Mouse (Mus musculus) embryonic fibroblast, embryonic 13.5 days (primary cell): ENCODE measurements at regions not wholly inside any gene's neighbourhood (a gene's known extent, or its start where the extent isn't known, plus 50 kb on each side); places are given as distances from the start of the nearest gene placed in this dataset.
A peak's percentile ranks its signal among the peaks of the same experiment; 100 is the strongest.

Source experiments
- H3K27ac ChIP-seq: 2 replicates; pipeline ENCODE4 v1.5.1; 2012; ENCODE audit warnings: low read length, control low read depth, inconsistent platforms; ENCODE audit not compliant: insufficient read depth
- H3K4me1 ChIP-seq: 2 replicates; pipeline ENCODE4 v1.6.1; 2011; ENCODE audit warnings: low read length; ENCODE audit not compliant: control insufficient read depth, insufficient read depth
- H3K4me3 ChIP-seq: 2 replicates; pipeline ENCODE4 v1.5.1; 2011; ENCODE audit warnings: mild to moderate bottlenecking, control low read depth, low read length; ENCODE audit not compliant: insufficient read depth
- CTCF ChIP-seq: IDR thresholded peaks from 2 replicates; pipeline ENCODE4 v1.5.1; 2011; ENCODE audit warnings: mild to moderate bottlenecking, control low read depth, low read length, moderate library complexity, borderline replicate concordance; ENCODE audit not compliant: insufficient read depth
- POLR2A ChIP-seq: IDR thresholded peaks from 2 replicates; pipeline ENCODE4 v1.6.1; 2011; ENCODE audit warnings: low read depth, mild to moderate bottlenecking, control low read depth, low read length, moderate library complexity

DNA sequence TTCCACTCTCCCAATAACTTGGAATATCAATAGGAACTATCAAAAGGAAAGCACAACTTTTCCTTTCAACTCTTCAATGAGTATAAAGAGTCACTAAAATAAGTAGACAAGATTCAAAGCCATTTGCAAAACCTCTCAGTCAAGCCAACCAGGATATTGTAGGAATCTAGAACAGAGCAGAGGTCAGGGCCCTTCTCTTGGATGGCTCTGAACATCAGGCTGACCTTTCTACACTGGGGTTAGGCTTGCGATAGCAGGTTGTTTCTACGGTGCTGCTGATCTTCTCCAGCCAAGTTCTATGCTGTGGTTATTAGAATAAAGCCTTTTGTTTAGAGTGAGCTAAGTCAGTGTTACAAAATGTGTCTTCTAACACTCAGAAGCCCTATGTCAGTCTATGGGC is 658.6 kb downstream of the Ofcc1 start:
- H3K4me1 ChIP-seq = no peaks in the 10 kb centered on the region
- no peak for TF ChIP-seq CTCF
- TF ChIP-seq POLR2A = no peak
- H3K4me3 ChIP-seq = no peak overlapping the region
- no peak overlapping the region for H3K27ac ChIP-seq

- no peak for TF ChIP-seq CTCF
- TF ChIP-seq POLR2A = no peak
- no peaks in the 10 kb centered on the region for H3K4me1 ChIP-seq
- no peak overlapping the region for H3K4me3 ChIP-seq
- no peak overlapping the region for H3K27ac ChIP-seq
Observed at GRCm38 (mm10) chr13:39691291-39692024, 669.8 kb downstream of the Ofcc1 start.

- TF ChIP-seq CTCF = no peak
- no peak for TF ChIP-seq POLR2A
- no peak overlapping the region for H3K27ac ChIP-seq
- no peaks in the 10 kb centered on the region for H3K4me1 ChIP-seq
- no peak overlapping the region for H3K4me3 ChIP-seq
Observed at GRCm38 (mm10) chr13:39664548-39664947, 696.7 kb downstream of the Ofcc1 start.

- Histone ChIP-seq H3K27ac (no peak overlapping the region), H3K4me1 (no peaks in the 10 kb centered on the region), H3K4me3 (no peak overlapping the region)
- no peak for TF ChIP-seq POLR2A
- TF ChIP-seq CTCF = no peak
Observed at GRCm38 (mm10) chr13:39649457-39649856, 688.8 kb upstream of the Slc35b3 start.

- no peak for TF ChIP-seq POLR2A
- peak; percentile 70 for TF ChIP-seq CTCF
- H3K4me3 ChIP-seq = no peak overlapping the region
- H3K4me1 ChIP-seq = no peaks in the 10 kb centered on the region
- H3K27ac ChIP-seq = no peak overlapping the region
Observed at GRCm38 (mm10) chr13:39647367-39647766, 686.7 kb upstream of the Slc35b3 start.

DNA sequence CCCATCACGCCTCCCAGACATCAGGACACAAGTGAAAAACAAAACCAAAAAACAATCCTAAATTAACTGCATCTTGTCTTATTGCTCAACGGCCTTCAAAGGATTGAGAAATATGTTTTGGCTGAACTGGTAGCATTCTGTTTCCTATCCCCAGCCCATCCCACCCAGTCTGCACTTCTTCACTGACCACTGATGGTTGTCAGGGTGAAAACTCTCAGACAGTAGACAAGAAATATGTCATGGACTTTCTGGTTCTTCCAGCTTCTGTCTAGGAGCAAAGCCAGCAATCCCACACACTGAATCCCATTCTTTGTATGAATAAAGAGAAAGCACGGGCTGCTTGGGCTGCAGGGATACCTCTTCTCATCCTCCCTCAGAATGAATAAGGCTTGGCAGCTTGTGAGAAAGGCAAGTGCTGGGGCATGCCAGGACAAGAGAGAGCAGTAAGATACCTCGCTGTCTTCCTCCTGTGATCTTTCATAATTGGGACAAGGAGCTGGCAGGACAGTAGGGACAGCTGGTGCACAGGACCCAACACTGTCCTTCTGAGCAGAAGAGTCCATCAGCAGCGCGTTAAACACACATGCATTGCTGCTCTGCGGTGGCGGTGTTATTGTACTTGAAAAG is 670.9 kb upstream of the Slc35b3 start:
- no peaks in the 10 kb centered on the region for H3K4me1 ChIP-seq
- H3K4me3 ChIP-seq = no peak overlapping the region
- H3K27ac ChIP-seq = no peak overlapping the region
- TF ChIP-seq CTCF = no peak
- no peak for TF ChIP-seq POLR2A
